Mouse (Mus musculus) kidney, postnatal 25 days (tissue): Measurements from ENCODE around the gene Dbnl.
"Not testable (repeated sequence)": the region's sequence is repeated elsewhere in the genome, so short reads cannot be mapped to it uniquely, and the experiment has no call there.

ENCODE experiments used
- DNase-seq, 2 experiments: peaks; one replicate each; pipeline ENCODE4 v3.0.0; 2021; ENCODE audit warnings: mixed read lengths in 2 of 2

Dbnl gene

DNA sequence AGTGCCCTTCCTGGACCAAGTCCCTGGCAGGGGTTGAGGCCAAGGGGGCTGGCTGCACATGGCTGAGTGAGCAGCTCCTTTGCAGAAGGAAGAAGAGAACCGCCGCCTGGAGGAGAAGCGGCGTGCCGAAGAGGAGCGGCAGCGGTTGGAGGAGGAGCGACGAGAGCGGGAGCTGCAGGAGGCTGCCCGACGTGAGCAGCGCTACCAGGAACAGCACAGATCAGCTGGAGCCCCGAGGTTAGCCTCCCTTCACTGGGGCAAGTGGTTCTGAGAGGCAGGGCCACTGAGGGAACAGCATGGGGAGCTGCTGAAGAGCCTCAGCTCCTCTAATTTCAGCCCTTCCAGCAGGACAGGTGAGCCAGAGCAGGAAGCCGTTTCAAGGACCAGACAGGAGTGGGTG lies 8.7 kb downstream of the Dbnl start:
- no peak for DNase-seq

DNA sequence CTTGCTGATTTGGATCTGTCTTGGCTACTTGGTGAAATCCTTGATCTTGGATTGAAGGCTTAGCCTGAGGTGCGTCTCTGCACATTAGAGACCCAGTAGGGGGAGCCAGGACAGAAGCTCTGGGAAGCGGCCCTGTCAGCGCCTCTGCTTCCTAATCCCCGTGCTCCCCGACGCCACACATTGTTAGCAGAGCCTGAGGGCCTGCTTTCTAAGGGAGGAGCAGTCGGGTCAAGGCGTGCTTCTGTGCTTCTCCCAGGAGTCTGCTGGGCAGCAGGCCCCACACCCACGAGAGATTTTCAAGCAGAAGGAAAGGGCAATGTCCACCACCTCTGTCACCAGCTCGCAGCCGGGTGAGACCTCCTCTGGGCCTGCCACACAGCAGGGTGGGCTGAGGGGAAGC lies 9.1 kb downstream of the Dbnl start:
- DNase-seq, result peak in 1 of 2 experiments; percentile 61

DNA sequence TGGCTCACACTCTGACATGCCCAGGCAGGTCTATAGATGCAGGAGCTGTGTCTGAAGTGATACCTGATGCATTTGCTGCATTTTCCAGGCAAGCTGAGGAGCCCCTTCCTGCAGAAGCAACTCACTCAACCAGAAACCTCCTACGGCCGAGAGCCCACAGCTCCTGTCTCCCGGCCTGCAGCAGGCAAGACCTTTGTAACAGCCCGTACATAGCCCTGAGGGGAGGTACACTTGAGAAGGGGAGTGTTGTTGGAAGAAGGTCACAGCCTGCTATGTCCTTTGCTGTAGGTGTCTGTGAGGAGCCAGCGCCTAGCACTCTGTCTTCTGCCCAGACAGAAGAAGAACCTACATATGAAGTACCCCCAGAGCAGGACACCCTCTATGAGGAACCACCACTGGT lies 9.6 kb downstream of the Dbnl start:
- DNase-seq, result peak in 1 of 2 experiments; percentile 61

DNA sequence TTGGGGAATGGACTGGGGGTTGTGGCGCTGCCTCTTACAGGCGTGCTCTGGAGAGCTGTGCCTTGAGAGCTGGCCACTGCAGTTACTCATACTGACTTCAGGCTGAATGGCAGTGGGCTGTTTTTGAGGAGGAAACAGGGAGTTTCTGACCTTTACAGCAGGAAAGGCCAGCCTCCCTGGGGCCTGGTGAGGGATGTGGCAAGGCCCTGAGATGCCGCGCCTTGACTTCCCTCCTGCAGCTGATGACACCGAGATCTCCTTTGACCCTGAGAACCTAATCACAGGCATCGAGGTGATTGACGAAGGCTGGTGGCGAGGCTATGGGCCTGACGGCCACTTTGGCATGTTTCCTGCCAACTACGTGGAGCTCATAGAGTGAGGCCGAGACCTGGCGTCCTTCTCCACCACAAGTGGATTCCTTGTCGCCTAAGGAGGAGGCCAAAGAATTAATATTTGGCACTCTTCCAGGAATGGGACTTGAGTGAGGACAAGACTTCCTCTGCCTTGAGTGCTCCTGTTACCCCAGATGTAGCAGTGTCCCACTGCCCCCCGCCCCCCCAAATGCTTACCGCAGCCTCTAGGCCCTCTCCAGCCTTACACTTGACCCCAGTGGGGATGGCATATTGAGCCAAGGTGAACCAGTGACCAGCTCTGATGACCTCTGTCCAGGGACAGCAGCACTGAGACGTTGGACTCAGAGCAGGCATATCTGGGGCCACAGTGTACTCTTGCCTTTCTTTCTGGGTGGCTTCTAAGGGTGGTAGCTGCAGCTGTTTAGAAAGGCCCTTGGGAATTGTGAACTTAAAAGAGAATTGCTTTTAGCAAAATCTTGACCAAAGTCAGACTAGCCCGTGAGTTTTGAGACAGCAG lies 11.6 kb downstream of the Dbnl start:
- no peak for DNase-seq

DNA sequence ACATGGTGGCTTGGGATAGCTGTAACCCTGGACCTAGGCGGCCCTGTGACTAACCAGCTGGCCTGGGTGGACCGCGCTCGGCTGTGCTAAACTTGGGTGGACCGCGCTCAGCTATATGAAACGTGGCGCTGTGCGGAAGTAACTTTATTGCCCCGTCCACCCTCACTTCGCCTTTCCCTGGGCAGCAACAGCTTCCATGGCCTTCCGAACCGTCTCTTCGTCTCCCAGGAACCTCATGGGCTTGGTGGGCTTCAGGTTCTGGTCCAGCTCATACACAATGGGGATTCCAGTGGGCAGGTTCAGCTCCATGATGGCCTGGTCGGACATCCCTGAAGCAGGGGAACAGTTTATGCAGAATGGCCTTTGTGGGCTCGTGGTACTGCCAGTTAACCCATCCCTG lies 13.2 kb downstream of the Dbnl start:
- DNase-seq, result no peak

DNA sequence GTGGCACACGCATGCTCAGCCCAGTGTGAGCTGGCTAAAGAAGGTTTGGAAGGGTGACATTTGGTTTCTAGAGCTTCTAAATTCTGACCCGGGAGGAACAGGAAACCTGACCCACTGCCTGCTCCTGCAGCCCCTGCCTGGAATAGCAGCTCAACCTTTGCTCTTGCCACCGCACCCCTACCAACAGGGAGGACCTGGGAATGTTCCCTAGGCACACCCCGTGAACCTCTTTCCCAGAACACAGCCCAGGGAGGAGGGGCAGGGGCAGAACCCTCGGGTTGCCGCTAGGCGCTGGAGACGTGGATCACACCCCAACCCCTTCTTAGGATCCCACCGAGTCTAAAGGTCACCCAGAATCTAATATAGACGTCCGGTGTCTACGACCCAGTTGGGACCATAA lies 13.7 kb downstream of the Dbnl start:
- peak in 1 of 2 experiments; percentile 48 for DNase-seq

DNA sequence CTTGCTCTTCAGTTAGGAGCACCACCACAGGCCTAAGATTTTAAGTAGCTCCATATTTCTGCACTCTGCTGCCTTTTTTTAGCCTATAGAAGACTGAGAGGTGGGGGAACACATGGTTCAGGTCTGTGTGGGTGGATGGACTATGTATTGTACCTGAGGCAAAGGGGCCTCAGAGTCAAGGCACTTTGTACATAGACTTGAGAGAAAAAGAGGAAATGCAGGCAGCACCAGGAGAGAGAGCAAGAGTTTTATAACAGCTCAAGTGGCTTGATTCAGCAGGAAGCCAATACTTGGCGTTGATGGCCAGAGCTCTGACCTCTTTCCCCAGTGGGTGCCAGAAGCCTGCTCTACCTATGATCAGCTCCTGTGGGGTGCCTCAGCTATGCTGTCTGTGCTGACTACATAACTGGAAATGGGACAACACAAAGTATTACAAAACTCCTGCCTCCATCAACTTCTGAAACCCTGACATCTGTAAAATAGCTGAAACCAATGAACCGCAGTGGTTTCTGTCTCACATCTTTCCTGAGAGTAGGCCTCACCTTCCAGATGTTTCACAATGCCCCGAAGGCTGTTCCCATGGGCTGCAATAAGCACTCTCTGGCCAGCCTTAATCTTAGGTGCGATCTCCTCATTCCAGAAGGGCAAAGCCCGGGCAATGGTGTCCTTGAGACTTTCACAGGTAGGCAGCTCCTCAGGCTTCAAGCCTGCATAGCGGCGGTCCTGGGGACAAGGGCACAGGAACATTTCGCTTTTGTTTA lies 14.3 kb downstream of the Dbnl start:
- DNase-seq, result peak in 1 of 2 experiments; percentile 46

DNA sequence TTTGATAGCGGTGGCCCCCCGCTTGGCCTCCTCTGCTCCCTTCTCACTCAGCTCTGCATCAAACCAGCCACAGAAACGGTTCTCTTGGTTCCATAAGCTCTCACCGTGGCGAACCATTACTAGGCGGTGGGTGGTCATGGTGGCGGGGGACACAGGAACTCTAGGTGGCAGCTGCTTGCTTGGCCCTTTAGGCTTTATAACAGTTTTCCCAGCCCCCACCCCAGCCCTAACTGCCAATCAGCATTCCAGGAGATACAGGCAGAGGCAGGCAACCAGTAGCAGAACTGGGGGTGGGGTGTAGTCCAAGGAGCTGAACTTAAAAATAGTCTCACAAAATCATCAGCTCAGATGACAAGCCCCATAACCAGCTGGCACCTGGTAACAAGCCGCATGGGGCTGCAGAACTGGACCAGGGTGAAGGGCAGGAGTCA lies 15.3 kb downstream of the Dbnl start, which contains the start of gene Pgam2:
Gene Pgam2 (minus strand): TSS at position 183 of the 431 bp plus-strand sequence.
- peak; percentile 28 to 61 for DNase-seq

DNA sequence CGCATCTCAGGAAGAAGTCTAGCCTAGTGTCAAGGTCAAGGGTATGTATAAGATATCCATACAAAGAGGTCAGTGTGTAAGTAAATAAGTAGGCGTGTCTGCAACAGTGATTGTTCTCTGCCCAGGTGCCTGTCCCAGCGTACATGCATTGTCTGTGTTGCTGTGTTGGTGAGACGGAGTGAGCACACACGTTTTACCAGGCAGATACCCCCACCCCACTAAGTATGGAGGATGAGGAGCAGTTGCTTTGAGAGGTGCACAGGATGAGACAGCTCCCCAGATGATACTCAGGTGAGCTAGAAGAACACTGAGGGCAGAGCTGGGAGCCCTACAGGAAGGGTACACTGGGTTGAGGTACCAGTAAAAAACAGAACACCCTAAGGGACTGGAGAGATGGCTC lies 15.9 kb downstream of the Dbnl start:
- DNase-seq, result no peak

DNA sequence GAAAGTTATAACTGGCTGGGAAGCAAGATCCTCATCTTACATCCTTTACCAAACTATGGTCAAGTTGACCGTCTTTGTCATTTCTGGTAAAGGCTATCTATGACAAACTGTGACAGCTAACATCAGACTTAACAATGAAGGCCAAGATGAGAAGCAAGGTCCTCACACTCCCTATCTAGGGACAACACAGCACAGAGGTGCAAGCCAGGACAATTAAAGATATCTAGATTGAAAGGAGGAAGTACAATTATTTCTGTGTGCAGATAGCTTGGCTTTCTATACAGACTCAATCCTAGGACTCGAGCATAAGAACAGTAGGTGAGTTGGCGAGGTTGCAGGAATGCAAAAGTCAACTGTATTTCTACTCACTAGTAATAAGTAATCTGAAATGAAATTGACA lies 17.4 kb downstream of the Dbnl start:
- no peak for DNase-seq

DNA sequence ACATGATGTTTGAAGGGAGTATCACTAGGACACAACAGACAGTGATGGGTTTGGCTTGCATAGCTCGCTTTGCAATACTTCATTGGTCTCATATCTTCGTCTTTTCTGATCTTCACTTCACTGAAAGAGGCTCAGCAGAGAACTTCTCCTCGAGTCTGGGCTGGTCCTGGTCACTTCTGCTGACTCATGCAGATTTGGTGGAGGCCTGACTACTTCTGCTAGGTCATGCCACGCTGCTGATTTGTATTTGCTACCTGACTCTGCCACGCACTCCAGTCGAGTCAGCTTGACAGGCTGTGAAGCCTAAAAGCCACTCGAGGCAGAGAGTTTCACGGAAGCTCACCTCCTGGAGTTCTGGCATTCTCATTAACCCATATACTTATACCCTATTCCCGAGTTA lies 19.7 kb downstream of the Dbnl start:
- DNase-seq, result no peak

DNA sequence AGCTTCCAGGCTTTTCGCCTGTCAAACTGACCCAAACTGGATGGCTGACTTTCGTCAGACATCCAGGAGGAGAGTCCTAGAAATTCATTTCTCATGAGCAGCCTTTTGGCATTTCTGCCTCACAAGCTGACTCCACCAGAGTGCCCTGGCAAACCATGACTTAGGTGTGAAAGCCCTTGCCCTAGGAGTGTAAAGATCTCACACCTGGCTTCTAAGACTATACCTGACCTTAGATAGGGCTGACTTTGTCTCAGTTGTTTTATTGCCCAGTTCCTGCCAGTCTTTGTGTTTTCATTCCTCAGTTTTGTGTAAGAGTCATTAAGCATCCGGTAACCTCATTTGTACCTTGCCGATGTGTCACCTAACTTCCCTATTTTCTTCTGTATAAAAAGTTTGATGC lies 21.2 kb downstream of the Dbnl start:
- DNase-seq, result not testable (repeated sequence)

DNA sequence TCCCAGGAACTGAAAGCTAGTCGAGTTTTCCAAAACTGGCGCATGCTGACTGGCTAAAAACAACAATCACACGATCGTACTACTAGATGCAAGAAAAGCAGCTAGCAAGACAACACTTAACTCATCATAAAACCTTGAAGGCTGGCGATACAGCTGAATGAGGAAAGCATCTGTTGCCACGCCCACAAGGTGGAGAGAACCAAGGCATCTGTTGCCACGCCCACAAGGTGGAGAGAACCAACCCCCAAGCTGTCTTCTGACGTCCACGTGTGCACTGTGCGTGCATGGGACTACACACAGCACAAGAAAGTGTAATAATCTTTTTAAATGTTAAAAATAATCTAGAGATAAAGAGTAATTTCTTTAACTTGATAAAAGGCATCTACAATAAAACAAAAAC lies 25.1 kb downstream of the Dbnl start:
- no peak for DNase-seq

DNA sequence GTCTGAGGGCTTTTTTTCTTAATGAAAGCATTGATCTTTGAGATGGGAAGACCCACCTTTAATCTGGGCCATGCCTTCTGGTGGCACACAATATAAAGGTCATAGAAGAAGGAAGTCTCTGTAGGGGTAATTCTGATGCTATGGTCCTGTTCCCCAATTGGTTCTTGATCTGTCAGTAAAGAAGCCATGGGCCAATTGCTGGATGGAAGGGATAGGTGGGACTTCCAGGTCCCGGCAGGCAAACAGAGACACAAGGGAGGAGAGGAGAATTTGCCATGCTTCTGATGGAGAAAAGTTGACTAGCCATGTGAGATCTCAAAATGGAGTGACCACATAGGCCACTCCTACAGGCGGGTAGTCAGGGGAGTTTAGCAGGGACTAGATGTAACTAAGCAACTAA lies 30.9 kb downstream of the Dbnl start:
- DNase-seq, result no peak

DNA sequence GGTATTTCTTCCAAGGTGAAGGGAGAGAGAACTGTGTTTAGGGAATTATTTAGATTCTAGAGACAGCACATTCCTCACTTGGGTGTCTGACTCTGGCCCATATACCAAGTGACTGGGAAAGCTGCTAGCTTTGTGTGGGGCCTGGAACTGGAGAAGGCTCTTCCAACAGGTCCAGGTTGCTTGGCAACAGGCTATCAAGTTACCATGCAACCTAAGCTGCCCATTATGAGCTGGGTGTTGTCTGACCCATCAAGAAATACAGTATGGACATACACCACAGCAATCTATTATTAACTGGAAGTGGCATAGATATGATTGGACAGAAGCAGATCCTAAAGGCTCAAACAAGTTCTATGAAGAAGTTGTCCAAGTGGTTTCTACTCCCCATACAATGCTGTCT lies 37.1 kb downstream of the Dbnl start:
- no peak for DNase-seq

DNA sequence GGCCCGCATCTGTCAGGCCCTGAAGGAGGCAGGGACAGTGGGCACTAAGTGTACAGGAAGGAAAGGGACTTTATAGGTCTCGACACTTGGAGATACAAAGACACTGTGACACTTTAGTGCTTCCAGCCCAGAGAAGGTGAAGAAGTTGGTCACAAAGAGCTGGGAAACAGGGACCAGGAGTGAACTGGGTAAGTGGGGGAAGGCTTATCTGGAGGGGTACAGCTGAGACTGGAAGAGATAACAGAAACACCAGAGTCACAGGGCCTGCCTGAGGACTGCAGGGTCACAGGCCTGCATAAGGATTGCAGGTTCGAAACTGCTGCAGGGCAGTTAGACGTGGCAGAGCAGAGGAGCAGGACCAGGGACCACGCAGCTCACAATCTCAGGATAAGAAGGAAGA lies 39.6 kb downstream of the Dbnl start:
- no peak for DNase-seq

DNA sequence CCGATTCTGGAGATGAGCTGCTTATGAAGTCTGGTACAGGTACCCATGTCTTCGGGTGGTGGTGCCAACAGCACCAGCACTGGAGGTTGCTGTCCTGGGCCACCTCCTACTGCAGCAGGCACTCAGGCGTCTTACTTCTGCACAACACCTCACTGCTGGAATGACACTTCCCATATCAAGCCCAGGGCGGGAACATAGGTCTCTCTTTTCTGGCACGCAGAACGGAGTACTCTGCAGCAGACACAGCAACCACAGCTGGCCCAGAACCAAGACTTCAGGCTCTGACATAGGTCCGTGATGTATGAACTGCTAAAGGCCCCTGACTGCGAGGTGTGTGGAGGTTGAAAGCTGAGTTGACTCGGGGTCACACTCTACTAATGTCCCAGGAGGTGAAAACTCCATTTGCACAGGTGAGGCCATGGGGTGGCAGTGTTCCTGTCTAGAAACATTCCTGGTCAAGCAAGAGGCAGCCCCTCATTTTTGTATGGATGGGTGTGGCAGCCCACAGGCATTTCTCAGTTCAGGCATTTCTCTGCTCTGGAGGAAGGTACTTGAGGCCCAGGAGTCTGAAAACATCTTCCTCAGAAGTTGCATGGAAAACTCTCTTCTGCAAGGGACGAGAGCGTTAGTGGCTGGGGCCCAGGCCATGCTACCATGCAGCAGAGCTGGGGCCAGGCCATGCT lies 40.4 kb downstream of the Dbnl start:
- no peak for DNase-seq

DNA sequence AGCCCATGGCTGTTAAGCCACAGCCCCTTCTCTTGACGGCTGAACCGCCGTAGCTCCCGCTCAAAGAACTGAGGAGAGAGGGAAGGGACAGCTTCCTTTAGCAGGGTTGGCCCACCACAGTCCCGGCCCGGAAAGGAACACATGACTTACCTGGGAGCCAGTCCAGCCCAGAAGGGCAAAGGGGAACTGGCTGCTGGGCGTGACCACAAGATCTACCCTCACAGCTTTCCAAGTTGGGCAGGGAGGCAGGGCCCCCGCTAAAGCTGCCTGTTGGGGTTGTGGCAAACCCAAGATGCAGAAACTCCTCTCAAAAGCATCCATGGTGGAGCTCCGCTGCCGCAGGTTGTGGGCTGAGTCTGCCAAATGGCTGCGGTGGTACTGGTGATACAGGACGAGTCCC lies 41.0 kb downstream of the Dbnl start:
- peak in 1 of 2 experiments; percentile 49 for DNase-seq

DNA sequence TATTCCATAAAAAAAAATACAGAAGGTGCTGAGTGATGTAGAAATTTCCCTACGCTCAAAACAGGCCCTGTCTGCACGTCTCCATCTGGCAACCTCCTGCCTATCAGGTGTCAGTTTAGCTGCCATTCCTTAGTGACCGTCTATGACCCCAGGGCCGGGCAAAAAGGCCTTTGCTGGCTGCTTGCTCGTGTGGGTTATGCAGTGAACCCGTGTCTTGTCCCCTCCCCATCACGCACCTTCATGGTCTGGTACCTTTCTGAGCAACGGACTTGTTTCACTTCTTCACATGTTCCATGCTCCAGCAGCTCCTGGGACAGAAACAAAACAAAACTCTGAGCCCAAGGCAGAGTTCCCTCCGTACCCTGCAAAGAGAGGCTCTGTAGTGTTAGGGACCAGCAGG lies 46.2 kb downstream of the Dbnl start:
- peak in 1 of 2 experiments; percentile 54 for DNase-seq

DNA sequence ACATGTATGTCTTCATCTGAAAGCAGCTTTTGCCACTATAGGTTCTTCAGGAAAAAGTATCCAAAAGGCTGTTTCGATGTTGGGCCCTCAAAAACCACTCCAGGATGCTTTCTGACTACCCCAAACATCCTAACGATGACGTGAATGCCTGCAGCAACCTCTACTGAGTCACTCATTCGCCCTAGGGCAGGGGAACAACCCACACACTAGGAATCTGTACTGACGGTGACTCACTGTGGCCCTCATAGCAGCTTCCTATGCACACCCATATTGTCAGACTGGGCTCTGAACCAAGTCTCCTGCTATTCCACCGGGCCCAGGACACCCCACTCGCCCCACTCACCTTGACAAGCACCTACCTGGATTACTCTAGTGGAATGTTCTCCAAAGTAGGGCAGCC lies 46.8 kb downstream of the Dbnl start:
- no peak for DNase-seq

DNA sequence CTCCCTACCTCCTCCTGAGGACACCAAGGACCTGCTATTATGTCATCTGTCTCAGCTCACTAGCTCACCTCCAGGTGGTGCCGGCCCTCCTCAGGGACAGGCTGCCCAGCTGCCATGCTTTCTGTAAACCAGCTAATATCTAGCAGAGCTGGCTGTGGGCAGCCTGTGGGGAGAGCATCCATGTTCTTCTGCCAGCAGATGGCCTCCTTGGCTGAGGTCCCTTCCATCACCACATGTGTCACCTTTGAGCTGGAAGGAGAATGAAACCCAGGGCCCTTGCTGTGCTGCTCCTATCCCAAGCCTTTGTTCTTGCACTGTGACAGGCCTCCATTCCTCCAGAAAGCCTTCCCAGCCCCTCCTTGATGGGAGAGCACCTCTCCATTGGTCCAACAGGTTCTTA lies 47.8 kb downstream of the Dbnl start:
- DNase-seq, result peak; percentile 28 to 56

DNA sequence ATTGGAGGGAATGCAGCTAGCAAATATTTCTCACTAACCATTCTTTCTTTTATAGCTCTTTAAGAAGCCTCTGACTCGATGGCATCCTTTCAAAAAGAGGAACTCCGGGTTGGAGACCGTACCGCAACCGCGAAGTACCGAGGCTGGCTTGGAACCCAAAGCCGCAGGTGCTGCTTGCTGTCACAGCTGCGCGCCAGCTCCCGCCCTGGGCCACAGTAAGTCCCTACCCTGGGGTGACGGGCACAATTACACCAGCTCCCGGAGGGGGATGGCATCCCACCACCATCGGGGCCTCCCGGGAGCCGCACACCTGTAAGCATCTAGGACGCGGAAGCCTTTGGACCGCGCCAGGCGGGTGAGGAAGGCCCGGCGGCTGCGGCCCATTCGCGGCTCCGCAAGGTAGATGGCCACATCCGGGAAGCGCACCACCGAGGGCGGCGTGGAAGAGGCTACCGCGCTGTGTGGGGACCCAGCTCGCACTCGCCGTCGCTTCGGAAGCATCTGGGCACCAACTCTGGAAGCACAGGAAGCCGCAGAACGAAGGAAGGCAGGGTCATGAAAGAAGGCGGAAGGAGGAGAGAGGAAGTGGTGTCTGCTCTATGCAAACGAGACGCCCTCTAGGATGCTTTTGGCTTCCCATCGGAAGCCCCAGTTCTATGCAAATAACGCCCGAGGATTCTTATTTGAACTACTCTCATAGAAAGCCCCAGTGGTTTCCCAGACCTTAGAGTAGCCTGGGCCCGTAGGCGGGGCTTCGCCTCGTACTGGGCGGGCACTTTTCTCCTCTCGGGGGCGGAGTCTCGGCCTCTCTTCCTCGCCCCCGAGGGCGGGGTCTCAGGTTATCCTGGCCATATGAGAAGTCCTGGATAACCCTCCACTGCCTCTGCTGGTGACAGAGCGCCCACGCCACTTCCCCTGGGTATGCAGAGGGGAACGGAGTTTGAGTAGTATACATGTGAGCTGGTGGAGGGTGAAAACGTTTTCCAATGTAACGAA lies 49.3 kb downstream of the Dbnl start, which contains the start of gene Polm:
Gene Polm (minus strand): TSS at position 766 of the 996 bp plus-strand sequence.
- DNase-seq, result peak; percentile 96
